Mouse (Mus musculus): ENCODE measurements around the gene Pdzd9.
"Not testable (repeated sequence)": the region's sequence is repeated elsewhere in the genome, so short reads cannot be mapped to it uniquely, and the experiment has no call there.

GRCm38 (mm10) chr7:120713951-120714350 is 43.8 kb upstream of the Pdzd9 start:
- TF ChIP-seq POLR2A (IDR thresholded peaks at IDR 0.05; ENCODE audit: borderline replicate concordance, control insufficient read depth, low read depth, low read length); CTCF (IDR thresholded peaks at IDR 0.05; ENCODE audit: control insufficient read depth, insufficient read depth, low read length): not testable (repeated sequence)

All from bone marrow, adult 2 months (tissue).